Mouse (Mus musculus) olfactory bulb, adult 2 months (tissue): Measurements from ENCODE around the gene Abhd14a.
A peak's percentile ranks its signal among the peaks of the same experiment; 100 is the strongest.

Experiments
- CTCF ChIP-seq: fragments of 200-500 bp; IDR thresholded peaks from 2 replicates; pipeline ENCODE4 v1.5.1; 2012; ENCODE audit warnings: low read depth, mild to moderate bottlenecking, low read length, moderate library complexity; ENCODE audit not compliant: insufficient read depth
- POLR2A ChIP-seq: fragments of 200-500 bp; IDR thresholded peaks from 2 replicates; pipeline ENCODE4 v1.6.1; 2012; ENCODE audit warnings: mild to moderate bottlenecking, low read depth, low read length, moderate library complexity; ENCODE audit not compliant: insufficient read depth

- TF ChIP-seq CTCF (peak; percentile 48), POLR2A (no peak)
Observed at GRCm38 (mm10) chr9:106448498-106449031, 1.1 kb upstream of the Abhd14a start.
